Mouse (Mus musculus) gastrocnemius, adult 18-20 months (tissue): ENCODE results near the gene Map7d1. TPM values are rescaled to one million over a fixed set of nuclear protein-coding genes. Genes with fewer than 3 reads are reported as not detected.

Experiments used
- DNase-seq: peaks from one replicate; pipeline ENCODE4 v3.0.0; 2021; ENCODE audit warnings: low spot score
- total RNA-seq, 2 experiments: library from RNA; stranded (reverse); gene quantifications; 2 replicates each; pipeline ENCODE4 v1.2.3; 2021

The Map7d1 gene
- total RNA-seq, 2 experiments from 2014 or later = 185 to 200 TPM

GRCm38 (mm10) chr4:126203336-126203895 lies 52.7 kb downstream of the Map7d1 start:
- no peak for DNase-seq

GRCm38 (mm10) chr4:126202303-126203181 lies 53.6 kb downstream of the Map7d1 start, which contains the start of gene Thrap3:
Thrap3 (minus strand) TSS chr4:126202760.
- peak; percentile 99 for DNase-seq

- DNase-seq = no peak
These were observed 54.4 kb downstream of the Map7d1 start for GRCm38 (mm10) chr4:126201514-126202302.

GRCm38 (mm10) chr4:126200656-126201055 lies 55.5 kb downstream of the Map7d1 start:
- DNase-seq = no peak

GRCm38 (mm10) chr4:126200036-126200435 lies 56.1 kb downstream of the Map7d1 start:
- no peak for DNase-seq

- DNase-seq = peak; percentile 31
These were observed 56.6 kb downstream of the Map7d1 start for GRCm38 (mm10) chr4:126199556-126199955.

GRCm38 (mm10) chr4:126197485-126197884 lies 58.7 kb downstream of the Map7d1 start:
- no peak for DNase-seq

- DNase-seq = no peak
These were observed 61.2 kb downstream of the Map7d1 start for GRCm38 (mm10) chr4:126194916-126195315.

GRCm38 (mm10) chr4:126194216-126194615 lies 61.9 kb downstream of the Map7d1 start:
- no peak for DNase-seq

GRCm38 (mm10) chr4:126190636-126191035 lies 65.5 kb downstream of the Map7d1 start:
- no peak for DNase-seq

- no peak for DNase-seq
These were observed 69.0 kb downstream of the Map7d1 start for GRCm38 (mm10) chr4:126187096-126187495.

- no peak for DNase-seq
These were observed 73.1 kb downstream of the Map7d1 start for GRCm38 (mm10) chr4:126183034-126183433.

Other genes with a start within 250 kb of the Map7d1 start
- under 1 TPM; 0.30 to 0.31 TPM for gene Csf3r, start 231.8 kb downstream of the Map7d1 start, total RNA-seq
- 10 to 100 TPM; 79.5 to 80.7 TPM for gene Mrps15, start 209.4 kb downstream of the Map7d1 start, total RNA-seq
- 1 to 10 TPM; 3.1 TPM for gene Oscp1, start 197.8 kb downstream of the Map7d1 start, total RNA-seq
- gene Lsm10, start 159.7 kb downstream of the Map7d1 start, total RNA-seq = 10 to 100 TPM in 1 of 2 experiments, 1 to 10 TPM in 1; 7.4 to 10.8 TPM
- 100 to 1,000 TPM; 113 to 127 TPM for gene Stk40, start 152.4 kb downstream of the Map7d1 start, total RNA-seq
- 1 to 10 TPM; 2.1 to 3.3 TPM for gene Eva1b, start 108.6 kb downstream of the Map7d1 start, total RNA-seq
- under 1 TPM; 0.62 to 0.83 TPM for gene Sh3d21, start 92.9 kb downstream of the Map7d1 start, total RNA-seq
- 100 to 1,000 TPM in 1 of 2 experiments, 10 to 100 TPM in 1; 94.1 to 101 TPM for gene Thrap3, start 53.6 kb downstream of the Map7d1 start, total RNA-seq
- 10 to 100 TPM; 21.0 to 26.8 TPM for gene Trappc3, start 6.0 kb upstream of the Map7d1 start, total RNA-seq
- 1 to 10 TPM in 1 of 2 experiments, under 1 TPM in 1; 0.89 to 1.4 TPM for gene Col8a2, start 30.4 kb upstream of the Map7d1 start, total RNA-seq
- 1 to 10 TPM; 6.7 to 8.7 TPM for gene Adprhl2, start 65.4 kb upstream of the Map7d1 start, total RNA-seq
- gene Tekt2, start 69.3 kb upstream of the Map7d1 start, total RNA-seq = under 1 TPM; 0.62 to 0.66 TPM
- gene Ago3, start 173.2 kb upstream of the Map7d1 start, total RNA-seq = 1 to 10 TPM; 7.6 TPM
- 1 to 10 TPM; 5.8 to 6.2 TPM for gene Ago1, start 212.2 kb upstream of the Map7d1 start, total RNA-seq